ENCODE assay signal across 10 mouse cellular contexts in the genomic region with DNA sequence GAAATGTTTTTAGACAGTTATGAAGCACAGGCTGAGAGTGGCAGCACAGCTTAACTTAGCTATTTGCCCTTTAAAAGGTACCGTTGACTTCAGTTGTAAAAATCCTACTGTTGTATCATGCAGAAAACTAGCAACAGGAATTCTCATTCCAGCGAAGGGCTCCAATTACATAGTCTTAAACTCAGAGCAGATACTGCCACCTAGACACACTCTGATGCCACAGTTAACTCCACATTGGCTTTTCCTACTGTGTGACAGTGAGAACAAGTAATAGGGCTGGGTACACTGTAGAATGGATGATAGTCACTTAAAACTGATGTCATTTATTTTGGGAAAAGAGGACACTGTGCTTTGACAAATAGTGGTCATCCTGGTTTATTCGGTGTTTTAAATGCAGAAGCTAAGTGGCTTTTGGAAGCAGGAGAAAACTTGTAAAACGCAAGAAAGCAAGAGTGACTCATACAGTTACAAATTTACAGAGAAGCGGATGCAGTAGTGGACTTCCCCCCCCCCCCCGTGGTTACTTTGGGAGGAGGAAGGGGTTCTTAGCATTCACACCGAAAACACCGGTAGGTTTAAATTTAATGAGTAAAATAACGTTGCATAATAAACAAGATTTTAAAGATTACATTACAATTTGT. TPM values are rescaled to one million over a fixed set of nuclear protein-coding genes. Genes with fewer than 3 reads are reported as not detected.
DNase-seq lines count a peak whose midpoint lies in the region; ATAC-seq and TF ChIP-seq lines count a peak whose summit lies in the region.
"Had no signal": no experiment of that assay in that cellular context is flagged by ENCODE, and none has a peak within 500 bp of the region (broad histone marks: within the 10 kb centered on the region; RNA-seq: fewer than 3 reads in every experiment).

No protein-coding gene starts in this region.

- no peak for DNase-seq in gastrocnemius, adult 2 months
- no peak for DNase-seq in gastrocnemius, postnatal 10 days
- peak; percentile 10 to 17 for DNase-seq in left cerebral cortex, postnatal 14 days (ENCODE audit: low spot score in 2 of 2)
- DNase-seq in left cerebral cortex, adult 9 months (ENCODE audit: low spot score in 2 of 2), result no peak
- DNase-seq in NIH3T3 (ENCODE audit: low read depth), result peak; percentile 17
- DNase-seq in embryo, embryonic 10.5 days (ENCODE audit: low spot score), result peak; percentile 36
- DNase-seq: thymus, postnatal 4 days had no signal

- ATAC-seq in monocyte, adult 5-6 weeks (replicated peaks; ENCODE audit: insufficient number of reproducible peaks, low FRiP score, low TSS enrichment, poor library complexity, severe bottlenecking), result no peak

- no peak overlapping the region for H3K4me3 ChIP-seq in gastrocnemius, adult 2 months
- H3K4me3 ChIP-seq: embryonic facial prominence, embryonic 12.5 days had no signal

- no peak overlapping the region for H3K27ac ChIP-seq in gastrocnemius, adult 2 months
- H3K27ac ChIP-seq: embryonic facial prominence, embryonic 12.5 days; liver, embryonic 14.5 days had no signal

- intact Hi-C loops in gastrocnemius, adult 2 months (cut with DNase I), result no loop called here
- intact Hi-C loops in left cerebral cortex, postnatal 14 days (cut with DNase I), result no loop called here

- peak; percentile 44 for TF ChIP-seq CTCF in gastrocnemius, adult 2 months (IDR thresholded peaks at IDR 0.05)

RNA-seq across cellular contexts. Expression of a gene that starts 22.2 kb away (rescaled TPM):
- 10 to 100 TPM; 23.6 to 31.9 TPM for total RNA-seq in gastrocnemius, adult 2 months (2021)
- 10 to 100 TPM; 29.1 to 31.9 TPM for total RNA-seq in gastrocnemius, postnatal 10 days (2021)
- 10 to 100 TPM; 26.4 to 32.4 TPM for total RNA-seq in left cerebral cortex, postnatal 14 days (2021)
- 6.8 to 18.2 TPM (median 7.0 TPM) in 3 replicates for total RNA-seq in monocyte, adult 5-6 weeks (2017)

RNA-seq across cellular contexts. Expression of a gene that starts 43.5 kb away (rescaled TPM):
- total RNA-seq in gastrocnemius, adult 2 months (2021), result 10 to 100 TPM; 14.3 to 16.4 TPM
- 10 to 100 TPM; 18.8 to 19.0 TPM for total RNA-seq in gastrocnemius, postnatal 10 days (2021)
- 10 to 100 TPM; 30.8 to 31.2 TPM for total RNA-seq in left cerebral cortex, postnatal 14 days (2021)
- 13.9 to 27.5 TPM (median 18.0 TPM) in 3 replicates for total RNA-seq in monocyte, adult 5-6 weeks (2017)

Comparison
In these comparisons a context has a peak if more than half of its experiments do, and no peak if none do; other contexts are left out.
1. DNase-seq: peak in left cerebral cortex, postnatal 14 days (2 of 2), NIH3T3 (single experiment) and embryo, embryonic 10.5 days (single experiment); none in gastrocnemius, adult 2 months (single experiment), gastrocnemius, postnatal 10 days (single experiment) and left cerebral cortex, adult 9 months (0 of 2).